Mouse (Mus musculus): Measurements from ENCODE around the gene Arhgef11.
A peak's percentile ranks its signal among the peaks of the same experiment; 100 is the strongest.

Arhgef11 gene

DNA sequence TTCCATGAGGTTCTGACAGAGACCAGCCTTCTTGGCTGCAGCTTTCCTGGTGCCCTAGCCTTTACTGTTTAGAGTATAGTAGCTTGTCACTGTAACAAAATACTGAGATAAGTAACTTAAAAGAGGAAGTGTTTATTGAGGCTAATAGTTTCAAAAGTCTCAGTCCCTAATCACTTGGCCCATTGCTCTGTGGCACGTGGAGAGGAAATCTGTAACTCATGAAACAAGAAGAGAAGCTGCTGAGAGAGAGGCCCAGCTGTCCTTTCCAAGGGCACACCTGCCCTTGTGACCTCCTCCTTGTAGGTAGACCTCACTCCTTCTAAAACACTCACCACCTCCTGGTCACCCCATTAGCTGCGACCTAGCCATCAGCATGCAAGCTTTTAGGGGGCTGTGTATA is 101.2 kb downstream of the Arhgef11 start:
- no peak for DNase-seq

DNA sequence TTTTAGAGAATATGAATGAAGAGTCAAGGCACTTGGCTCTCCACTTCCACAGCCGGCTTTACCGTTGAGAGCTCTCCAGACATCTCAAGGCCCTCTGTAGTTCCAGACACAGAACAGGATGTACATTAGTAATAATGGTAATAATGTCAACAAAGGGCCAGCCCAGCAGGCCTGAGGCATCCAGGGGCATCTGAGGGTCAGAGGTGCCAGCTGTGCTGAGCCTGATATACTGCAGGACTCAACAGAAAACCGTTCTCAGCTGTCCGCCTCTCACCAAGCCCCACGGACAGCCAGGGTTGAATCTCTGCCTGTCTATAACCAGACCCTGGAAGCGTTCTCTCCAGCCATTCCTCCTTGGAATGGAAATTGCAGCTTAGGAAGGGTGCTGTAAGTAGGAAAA is 107.2 kb downstream of the Arhgef11 start:
- DNase-seq = no peak

DNA sequence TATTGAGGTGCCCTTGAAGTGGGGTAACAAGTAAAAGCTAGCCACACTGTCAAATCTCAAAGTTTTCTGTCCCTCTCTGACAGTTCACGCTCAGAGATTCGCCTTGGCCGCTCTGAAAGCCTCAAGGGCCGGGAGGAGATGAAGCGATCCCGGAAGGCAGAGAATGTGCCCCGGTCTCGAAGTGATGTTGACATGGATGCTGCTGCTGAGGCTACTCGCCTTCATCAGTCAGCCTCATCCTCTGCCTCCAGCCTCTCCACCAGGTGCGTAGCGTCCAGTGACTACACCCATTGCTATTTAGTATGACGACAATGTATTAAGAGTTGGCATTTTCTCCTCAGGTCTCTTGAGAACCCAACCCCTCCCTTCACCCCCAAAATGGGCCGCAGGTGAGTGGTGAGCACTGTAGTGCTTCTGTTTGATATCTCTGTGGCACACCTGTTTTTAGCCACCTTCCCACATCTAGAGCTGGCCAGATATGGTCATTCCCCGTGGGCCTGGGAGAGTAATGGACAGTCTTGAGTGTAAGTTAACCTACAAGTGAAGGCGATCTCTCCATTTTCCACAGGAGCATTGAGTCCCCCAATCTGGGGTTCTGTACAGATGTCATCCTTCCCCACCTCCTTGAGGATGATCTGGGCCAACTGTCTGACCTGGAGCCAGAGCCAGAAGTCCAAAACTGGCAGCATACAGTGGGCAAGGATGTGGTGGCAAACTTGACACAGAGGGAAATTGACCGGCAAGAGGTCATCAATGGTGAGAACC is 108.2 kb downstream of the Arhgef11 start:
- no peak for DNase-seq

DNA sequence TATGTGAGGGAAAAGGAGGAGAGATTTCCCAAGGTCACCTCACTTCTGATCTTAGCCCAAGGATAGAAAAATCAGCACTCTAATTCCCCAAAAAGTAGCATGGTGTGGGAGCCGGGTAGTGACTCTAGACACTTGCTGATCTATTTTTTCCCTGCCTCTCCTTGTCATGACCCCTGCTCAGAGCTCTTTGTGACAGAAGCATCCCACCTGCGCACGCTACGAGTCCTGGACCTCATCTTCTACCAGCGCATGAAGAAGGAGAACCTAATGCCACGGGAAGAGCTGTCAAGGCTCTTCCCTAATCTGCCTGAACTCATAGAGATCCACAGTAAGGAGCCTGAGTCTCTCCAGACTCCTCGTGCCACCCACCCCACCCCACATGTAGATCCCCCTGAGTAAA is 108.8 kb downstream of the Arhgef11 start:
- no peak for DNase-seq

DNA sequence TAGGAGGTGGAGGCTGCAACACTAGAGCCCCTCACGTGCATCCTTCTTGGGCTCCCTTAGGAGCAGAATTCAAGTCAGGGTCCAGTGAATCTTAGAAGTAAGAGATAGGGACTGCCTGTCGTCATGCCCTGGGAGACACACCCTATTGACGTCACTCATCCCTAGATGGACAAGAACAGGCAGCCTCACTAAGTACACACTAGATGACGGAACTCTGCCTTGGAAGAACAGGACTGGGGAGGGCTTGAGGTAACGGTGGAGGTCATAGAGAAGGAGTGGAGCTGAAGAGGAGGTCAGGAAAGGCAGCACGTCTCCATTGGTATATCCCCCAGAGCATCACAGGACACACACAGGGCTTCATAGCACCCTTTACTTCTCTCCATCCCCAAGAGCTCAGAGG is 111.3 kb downstream of the Arhgef11 start:
- DNase-seq = no peak

DNA sequence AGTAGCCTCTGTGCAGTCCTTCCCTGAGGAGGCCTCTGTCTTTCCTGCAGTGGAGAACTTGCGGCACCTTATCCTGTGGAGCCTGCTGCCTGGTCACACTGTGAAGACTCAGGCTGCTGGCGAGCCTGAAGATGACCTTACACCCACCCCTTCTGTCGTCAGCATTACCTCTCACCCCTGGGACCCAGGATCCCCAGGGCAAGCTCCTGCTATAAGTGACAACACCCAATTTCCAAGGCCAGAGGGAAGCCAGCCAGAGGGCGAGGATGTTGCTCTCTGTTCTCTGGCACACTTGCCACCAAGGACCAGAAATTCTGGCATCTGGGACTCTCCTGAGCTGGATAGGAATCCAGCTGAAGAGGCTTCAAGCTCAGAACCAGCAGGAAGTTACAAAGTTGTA is 115.7 kb downstream of the Arhgef11 start:
- DNase-seq = no peak

DNA sequence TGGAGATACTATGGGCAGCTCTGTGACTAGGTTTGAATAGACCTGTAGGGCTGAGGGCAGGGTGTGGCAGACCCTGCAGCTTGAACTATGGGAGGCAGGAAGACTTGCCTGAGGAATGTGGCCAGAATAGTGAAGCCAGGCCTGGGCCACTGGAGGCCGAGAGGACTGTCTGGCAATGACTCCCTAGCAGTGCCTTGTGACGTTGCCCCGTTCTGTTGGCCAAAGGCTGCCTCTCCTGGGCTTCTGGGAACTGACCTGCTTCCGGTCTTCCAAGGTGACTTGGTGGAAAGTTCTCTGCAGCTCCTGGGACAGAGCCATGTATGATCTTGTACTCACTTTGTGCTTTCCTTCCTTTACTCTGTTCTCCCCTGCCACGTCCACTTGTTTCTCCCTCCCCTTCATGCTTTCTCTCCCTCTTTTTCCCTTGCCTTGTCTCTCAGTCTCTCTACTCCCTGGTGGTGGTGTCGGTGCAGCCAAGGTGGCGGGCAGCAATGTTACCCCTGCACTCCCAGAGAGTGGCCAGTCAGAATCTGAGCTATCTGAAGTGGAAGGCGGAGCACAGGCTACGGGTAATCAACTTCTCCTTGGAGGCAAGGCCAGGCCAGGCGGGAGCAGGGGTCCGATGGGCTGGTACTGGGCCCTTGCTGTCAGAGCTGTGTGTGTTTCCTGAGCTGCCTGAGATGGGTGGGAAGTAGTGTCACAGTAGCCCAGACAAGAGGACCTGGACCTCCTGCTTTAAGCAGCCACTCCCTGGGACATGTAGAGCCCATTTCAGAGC is 116.8 kb downstream of the Arhgef11 start:
- no peak for DNase-seq

DNA sequence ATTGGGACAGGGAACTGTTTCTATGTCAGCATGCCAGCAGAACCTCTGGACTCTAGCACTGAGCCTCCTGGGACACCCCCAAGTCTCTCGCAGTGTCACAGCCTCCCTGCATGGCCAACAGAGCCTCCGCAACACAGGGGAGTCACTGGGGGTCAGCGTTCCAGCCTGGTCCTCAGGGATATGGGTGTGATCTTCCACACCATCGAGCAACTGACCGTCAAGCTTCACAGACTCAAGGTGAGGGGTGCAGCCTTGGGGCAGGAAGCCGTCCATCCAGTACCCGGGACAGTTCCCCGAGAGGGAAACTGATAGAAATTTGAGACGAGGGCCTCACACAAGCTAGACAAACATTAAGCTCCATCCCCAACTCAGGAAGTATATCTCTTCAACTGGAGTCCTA is 118.0 kb downstream of the Arhgef11 start:
- no peak for DNase-seq

DNA sequence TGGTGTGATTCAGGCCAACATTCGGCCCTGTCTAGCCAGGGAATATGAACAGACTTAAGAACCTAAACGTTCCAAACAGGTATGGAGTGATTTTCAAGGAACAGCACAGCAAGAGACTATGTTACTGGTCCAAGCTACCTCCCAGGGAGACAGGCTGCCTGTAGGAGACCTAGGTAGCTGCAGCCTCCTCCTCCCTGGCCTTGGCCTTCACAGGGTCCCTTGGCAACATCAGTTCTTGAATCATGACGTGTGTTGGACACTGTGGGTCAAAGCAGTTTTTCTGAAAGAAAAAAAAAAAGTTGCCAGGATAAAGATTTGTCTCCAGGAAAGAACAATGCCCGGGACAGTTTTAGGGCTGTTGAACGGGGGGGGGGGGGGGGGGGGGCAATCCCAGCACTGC is 121.5 kb downstream of the Arhgef11 start:
- DNase-seq = no peak

DNA sequence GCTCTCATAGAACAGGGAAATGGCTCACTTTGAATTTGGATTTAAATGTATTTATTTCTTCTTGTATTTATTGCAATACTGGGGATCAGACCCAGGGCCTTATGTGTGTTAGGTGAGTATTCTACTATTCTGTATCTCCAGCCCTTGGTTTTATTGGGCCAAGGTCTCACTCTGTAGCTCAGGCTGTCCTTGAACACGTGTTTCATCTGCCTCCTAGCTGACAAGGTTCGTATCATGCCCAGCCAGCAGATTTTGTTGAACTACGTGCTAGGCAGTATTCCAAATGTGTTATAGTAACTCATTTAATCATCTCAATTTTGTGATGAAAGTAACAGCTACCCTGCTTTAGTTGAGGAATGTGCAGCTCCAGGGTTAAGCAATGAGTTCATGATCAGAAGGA is 124.7 kb downstream of the Arhgef11 start:
- DNase-seq = no peak

DNA sequence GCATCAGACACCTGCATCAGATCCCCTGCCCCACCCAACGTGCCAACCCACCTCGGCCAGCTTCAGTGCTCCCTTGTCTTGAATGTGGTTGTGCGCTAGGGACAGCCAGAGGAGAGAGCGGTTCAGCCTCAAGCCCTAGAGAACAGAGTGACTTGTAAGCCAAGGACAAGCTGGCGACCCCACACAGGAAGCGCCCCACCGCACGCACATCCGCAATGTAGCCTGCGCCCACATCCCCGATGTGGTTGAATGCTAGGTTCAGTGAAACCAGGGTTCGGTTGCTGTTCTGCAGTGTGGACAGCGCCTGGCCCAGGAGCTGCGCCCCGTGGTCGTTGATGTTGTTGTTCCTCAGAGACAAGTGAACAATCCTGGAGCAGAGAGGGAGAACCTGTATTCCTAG is 125.4 kb downstream of the Arhgef11 start:
- DNase-seq = no peak

DNA sequence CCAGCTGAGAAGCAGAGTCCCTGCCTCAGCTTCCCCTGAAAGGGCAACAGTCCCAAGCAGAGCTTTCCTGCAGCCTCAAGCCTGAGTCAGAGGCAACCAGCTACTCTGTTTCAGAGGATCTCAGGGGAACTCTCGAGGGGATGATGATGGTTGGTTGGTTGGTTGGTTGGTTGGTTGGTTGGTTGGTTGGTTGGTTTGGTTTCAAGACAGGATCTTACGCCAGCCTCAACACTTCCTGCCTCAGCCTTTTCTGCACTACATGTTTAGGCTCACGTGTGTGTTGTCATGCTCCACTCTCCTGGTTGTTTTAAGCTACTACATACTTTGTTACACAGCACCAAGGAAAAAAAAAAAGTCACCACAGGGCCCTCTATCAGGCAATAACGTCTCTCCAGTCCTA is 126.6 kb downstream of the Arhgef11 start:
- DNase-seq = no peak

DNA sequence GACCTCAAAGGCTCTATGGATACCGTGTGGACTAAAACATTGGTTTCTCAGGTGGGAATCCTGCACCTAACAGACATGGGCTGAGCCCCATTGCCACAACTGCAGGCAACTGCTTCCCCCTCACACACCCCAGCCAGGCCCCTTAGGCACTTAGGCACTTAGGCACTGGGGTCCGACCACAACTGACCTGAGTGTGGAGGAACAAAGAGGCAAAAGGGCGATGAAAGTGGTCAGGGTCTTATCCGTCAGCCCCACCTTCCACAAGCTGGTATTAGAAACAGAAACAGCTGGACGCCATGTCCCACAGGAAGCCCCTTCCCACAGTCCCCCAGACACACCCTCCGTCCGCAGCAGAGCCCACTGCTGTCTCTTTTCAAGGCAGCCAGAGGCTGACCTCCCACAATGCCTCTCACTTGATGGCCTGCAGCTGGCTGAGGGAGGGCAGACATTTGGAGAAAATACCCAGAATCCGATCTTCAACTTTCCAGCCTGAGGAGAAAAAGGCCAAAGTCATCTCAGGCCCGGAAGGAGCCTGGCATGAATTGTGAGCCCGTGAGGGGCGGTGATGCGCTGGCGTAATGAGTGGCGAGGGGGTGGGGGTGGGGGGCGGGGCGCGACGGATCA is 127.8 kb downstream of the Arhgef11 start:
- peak; percentile 46 for DNase-seq

DNA sequence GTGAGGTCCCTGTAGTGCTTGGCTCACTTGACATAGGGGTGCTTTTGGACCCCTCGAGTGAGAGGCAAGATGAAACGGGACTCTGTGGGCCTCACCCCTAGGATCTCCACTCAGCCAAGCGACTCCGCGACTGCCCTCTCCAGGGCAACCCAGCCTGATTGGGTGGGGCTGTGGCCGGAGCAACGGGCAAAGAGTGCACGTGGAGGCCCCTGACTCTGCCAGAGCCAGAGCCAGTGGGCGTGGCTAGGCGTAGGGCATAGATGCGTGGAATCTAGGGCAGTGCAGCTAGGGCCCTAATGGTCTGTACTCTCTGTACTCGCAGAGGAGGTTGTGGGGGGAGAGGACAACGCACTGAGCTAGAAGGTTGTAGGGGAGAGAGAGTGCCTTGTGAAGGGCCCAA is 131.1 kb downstream of the Arhgef11 start, which contains the start of gene Lrrc71:
Gene Lrrc71 (minus strand): TSS at position 195 of the 400 bp plus-strand sequence.
- peak; percentile 87 for DNase-seq

DNA sequence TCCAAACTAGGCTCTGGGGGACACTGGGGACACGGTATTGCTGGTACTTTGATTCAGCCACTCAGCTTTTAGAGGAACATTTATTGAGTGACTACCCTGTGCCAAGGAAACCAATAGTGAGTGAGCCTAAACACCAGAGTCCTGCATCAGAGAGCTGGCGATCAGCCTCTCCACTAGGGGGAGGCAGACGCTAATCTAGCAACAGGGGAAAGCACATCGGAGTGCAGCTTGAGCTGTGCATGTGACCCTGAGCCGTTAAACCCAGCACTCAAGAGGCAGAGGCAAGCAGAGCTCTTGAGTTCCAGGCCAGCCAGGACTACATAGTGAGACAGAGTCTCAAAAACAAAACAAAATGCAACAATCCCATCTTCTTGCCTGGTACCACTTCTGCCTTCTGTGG is 131.7 kb downstream of the Arhgef11 start:
- DNase-seq = peak; percentile 72

DNA sequence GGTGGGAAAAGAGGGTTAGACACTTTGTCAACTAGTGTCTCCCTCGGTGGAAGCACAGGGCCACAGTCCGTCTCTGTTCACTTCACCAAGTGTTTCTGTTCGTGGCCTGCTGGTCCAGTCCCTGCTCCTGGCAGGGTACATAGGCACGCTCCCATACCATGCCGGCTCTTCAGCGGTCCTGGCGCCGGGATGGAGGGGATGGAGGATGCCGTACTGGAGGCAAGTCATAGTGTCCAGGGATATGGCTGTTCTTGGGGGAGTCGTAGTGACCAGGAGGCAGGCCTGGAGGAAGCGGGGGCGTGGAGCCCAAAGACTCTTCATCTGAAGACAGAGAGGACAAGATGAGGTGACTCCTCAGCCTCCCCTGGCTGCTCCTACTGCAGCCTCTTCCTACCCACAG is 132.6 kb downstream of the Arhgef11 start:
- DNase-seq = no peak

DNA sequence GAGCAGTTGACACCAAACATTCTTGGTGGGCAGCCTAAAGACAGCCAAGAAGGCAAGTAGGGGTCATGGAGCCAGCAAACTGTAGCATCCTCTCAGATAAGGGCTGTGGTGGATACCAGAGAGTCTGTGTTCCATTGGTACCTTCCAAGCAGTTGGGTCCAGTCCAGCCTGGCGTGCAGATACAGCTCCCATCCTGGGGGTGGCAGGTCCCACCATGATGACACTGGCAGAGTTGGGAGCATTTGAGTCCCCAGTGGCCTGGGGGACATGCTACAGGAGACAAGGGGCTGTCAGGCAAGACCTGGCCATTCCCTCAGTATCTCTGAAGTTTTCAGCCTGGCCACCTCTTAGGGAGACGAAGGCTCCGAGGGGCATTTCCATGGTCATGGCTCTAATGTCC is 135.2 kb downstream of the Arhgef11 start:
- no peak for DNase-seq

DNA sequence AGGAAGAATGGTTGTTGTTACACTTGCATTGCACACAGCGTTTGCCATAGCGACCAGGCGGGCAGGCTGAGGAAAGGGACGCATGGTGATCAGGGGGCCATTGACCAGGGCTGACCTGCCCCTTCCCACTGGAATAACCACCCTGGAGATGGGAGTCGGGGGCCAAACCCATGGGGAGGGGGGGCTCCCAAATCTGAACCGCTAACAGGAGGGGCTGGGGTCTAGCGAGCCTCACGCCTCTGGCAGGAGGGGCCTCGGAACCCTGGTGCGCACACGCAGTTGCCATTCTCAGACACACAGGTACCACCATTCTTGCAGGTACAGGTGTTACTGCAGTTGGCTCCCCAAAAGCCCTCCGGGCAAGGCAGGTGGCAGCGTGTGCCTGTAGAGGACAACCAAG is 136.5 kb downstream of the Arhgef11 start:
- DNase-seq = no peak

DNA sequence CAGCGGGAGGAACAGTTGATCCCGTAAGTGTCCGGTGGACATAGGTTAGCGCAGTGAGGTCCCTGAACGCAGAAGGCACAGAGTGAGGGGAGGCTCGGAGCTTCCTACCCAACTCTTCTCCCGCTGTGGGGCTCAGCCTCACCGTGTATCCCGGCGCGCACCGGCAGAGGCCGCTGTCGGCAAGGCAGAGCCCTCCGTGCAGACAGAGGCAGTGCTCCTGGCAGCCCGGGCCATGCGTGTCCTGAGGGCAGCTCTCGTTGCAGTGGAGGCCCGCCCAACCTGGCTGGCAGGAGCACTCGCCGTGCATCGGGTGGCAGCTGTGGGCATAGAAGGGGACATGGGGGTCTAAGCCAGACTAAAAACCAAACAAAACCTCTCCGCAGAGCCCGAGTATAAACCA is 138.6 kb downstream of the Arhgef11 start:
- DNase-seq = peak; percentile 89

DNA sequence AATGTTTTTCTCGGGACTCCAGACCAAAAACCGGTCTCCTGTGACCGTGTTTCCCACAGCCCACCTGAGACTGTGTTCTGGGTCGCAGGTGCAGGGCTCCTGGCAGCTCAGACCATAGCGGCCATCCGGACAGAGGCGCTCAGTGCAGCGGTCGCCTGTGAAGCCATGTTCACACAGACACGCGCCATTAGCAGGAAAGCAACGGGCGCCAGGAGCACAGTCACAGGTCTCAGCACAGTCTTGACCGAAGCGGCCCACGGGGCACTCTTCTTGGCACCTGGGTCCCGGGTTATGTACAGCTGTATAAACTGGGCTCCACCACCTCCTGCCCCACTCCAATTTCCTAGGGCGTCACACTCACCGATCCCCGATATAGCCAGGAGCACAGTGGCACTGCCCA is 139.1 kb downstream of the Arhgef11 start:
- DNase-seq = no peak

DNA sequence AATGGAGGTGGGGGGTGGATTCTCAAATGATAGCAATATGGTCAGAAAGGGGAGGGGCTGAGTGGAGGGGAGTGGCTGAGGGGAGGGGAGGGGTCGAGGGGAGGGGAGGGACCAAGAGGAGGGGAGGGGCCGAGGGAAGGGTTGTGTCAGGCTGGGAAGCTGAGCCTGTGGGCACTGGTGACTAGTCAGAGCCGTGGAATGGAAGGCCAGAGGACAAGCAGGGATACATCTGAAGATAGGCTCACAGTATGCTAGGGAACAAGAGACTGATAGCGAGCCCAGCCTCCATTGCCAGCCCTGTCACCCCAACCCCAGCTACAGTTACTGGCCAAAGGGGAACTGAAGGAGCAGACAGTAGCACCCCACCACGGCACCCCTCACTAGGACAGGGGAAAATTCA is 141.3 kb downstream of the Arhgef11 start:
- DNase-seq = no peak

DNA sequence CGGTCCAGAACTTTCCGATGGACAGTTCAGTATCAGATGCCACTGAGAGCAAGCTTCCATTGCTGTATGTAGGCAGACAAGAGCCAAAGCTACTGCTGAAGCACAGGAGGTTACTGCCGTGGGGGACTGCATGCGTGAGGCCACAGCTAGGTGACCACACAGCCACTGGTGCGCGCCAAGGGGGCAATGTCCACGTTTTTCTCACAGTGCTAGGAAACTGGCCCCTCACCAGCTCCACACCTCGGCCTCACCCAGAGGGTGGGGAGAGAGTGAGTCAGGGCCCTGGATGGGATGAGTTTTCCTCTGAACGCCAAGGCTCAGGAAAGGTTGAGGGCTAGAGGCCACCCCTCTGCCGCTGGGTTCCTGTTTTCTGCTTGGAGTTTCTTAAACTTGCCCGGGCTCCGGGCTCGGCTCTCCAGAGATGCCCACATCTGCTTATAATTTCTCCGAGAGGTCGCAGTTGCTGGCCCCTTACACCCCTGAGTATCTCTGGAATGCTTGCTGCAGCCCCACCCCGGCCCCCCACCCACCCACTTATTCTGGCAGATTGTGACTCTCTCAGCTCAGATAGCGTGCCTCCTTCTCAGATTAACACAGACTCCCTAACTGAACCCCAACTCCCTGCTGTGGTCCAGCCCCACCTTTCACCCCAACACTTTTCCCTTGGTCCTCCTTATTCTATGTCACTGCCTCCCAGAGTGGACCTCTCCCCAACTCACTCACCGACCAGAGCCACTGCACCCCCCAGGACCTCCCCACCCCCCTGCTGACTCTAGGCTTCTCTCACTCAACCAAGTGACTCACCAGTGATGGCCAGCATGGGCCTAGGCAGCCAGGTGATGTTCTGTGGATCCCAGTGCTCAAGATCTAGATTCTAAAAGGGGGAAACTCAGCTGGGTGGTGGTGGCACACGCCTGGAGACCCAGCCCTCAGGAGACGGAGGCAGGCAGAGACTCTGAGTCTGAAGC is 144.3 kb downstream of the Arhgef11 start:
- no peak for DNase-seq

DNA sequence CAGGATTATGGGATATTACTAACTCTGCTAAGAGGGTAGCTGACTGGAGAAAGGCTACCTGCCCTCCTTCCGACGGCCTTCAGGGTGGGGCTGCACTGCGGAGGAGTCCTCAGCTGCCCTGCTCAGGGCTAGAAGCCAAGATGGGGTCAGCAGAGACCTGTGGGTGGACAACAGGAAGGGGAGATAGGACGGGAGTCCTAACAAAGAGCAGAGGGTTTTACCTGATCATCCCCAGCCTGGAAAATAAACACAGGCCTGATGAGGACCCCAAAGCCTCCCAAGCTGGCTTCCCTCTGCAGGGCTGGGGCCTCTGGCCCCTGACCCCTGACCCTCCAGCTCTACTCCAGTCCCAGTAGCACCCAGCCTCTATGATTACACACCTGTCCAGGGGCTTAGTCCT is 145.8 kb downstream of the Arhgef11 start:
- no peak for DNase-seq

All from retina, postnatal 1 day (tissue).